Mouse (Mus musculus) C2C12 (cell line): Measurements from ENCODE around the gene Scmh1. TPM values are rescaled to one million over a fixed set of nuclear protein-coding genes. Genes with fewer than 3 reads are reported as not detected.
A peak's percentile ranks its signal among the peaks of the same experiment; 100 is the strongest.

Experiments
- H3K27me3 ChIP-seq: one replicate; pipeline ENCODE4 v1.6.1; 2011; ENCODE audit not compliant: control insufficient read depth, insufficient read depth, insufficient read length
- H3K36me3 ChIP-seq: one replicate; pipeline ENCODE4 v1.6.1; 2011; ENCODE audit not compliant: control insufficient read depth, insufficient read depth
- H3K4me3 ChIP-seq: one replicate; pipeline ENCODE4 v1.5.1; 2011; ENCODE audit warnings: mild to moderate bottlenecking, control low read depth; ENCODE audit not compliant: poor library complexity, insufficient read depth, severe bottlenecking
- H3K79me2 ChIP-seq: one replicate; pipeline ENCODE4 v1.6.1; 2011; ENCODE audit not compliant: control insufficient read depth, insufficient read depth
- H3K79me3 ChIP-seq: one replicate; pipeline ENCODE4 v1.6.1; 2011; ENCODE audit warnings: low read depth, control low read depth
- H3ac ChIP-seq: one replicate; pipeline ENCODE3; 2011; ENCODE audit warnings: low read depth; ENCODE audit not compliant: control insufficient read depth, insufficient read length
- CEBPB ChIP-seq: IDR thresholded peaks from one replicate; pipeline ENCODE4 v1.6.1; 2011; ENCODE audit warnings: low read depth, mild to moderate bottlenecking, control low read depth, moderate library complexity
- CTCF ChIP-seq: IDR thresholded peaks from one replicate; pipeline ENCODE4 v1.5.1; 2011; ENCODE audit not compliant: control insufficient read depth, insufficient read depth, insufficient read length
- FOSL1 ChIP-seq: IDR thresholded peaks from one replicate; pipeline ENCODE4 v1.8.0; 2011; ENCODE audit warnings: mild to moderate bottlenecking, low read length; ENCODE audit not compliant: poor library complexity, insufficient read depth, severe bottlenecking
- MAX ChIP-seq: IDR thresholded peaks from one replicate; pipeline ENCODE4 v1.6.1; 2011; ENCODE audit warnings: mild to moderate bottlenecking, control low read depth
- MYOD1 ChIP-seq: IDR thresholded peaks from one replicate; pipeline ENCODE4 v1.6.1; 2011; ENCODE audit warnings: low read depth; ENCODE audit not compliant: control insufficient read depth, insufficient read length
- MYOG ChIP-seq: IDR thresholded peaks from one replicate; pipeline ENCODE4 v1.6.1; 2011; ENCODE audit not compliant: control insufficient read depth, insufficient read length; ENCODE audit errors: extremely low read depth
- USF1 ChIP-seq: IDR thresholded peaks from one replicate; pipeline ENCODE4 v1.6.1; 2011; ENCODE audit warnings: low read depth, mild to moderate bottlenecking, control low read depth, moderate library complexity
- polyA plus RNA-seq: library from polyadenylated mRNA; unstranded; fragments of >200 nt; fragmentation: generic; extraction: Trizol; gene quantifications from one replicate; pipeline ENCODE4 v1.2.1, GENCODE M21; 2012; ENCODE audit warnings: missing spikeins

Scmh1 gene
- polyA plus RNA-seq, 1 experiment = 40.9 TPM

GRCm38 (mm10) chr4:120514366-120514765 is 109.3 kb downstream of the Scmh1 start:
- H3K79me2 ChIP-seq = peaks cover 19% of the 10 kb centered on the region
- H3K4me3 ChIP-seq = no peak overlapping the region
- no peak for TF ChIP-seq FOSL1
- TF ChIP-seq MAX = no peak
- no peak for TF ChIP-seq MYOG
- H3K79me3 ChIP-seq = peaks cover 8% of the 10 kb centered on the region
- H3K36me3 ChIP-seq = peaks cover 5% of the 10 kb centered on the region
- no peak overlapping the region for H3ac ChIP-seq
- H3K27me3 ChIP-seq = no peaks in the 10 kb centered on the region

GRCm38 (mm10) chr4:120516491-120516890 is 111.4 kb downstream of the Scmh1 start:
- no peak overlapping the region for H3ac ChIP-seq
- TF ChIP-seq MYOG (no peak), MYOD1 (no peak), CEBPB (no peak), MAX (no peak)
- H3K79me3 ChIP-seq = peaks cover 8% of the 10 kb centered on the region
- H3K79me2 ChIP-seq = peaks cover 37% of the 10 kb centered on the region
- H3K36me3 ChIP-seq = peaks cover 15% of the 10 kb centered on the region
- H3K27me3 ChIP-seq = no peaks in the 10 kb centered on the region
- no peak overlapping the region for H3K4me3 ChIP-seq

GRCm38 (mm10) chr4:120516907-120517306 is 111.8 kb downstream of the Scmh1 start:
- H3ac ChIP-seq = no peak overlapping the region
- no peak overlapping the region for H3K4me3 ChIP-seq
- peaks cover 18% of the 10 kb centered on the region for H3K36me3 ChIP-seq
- H3K79me3 ChIP-seq = peaks cover 8% of the 10 kb centered on the region
- peaks cover 37% of the 10 kb centered on the region for H3K79me2 ChIP-seq
- TF ChIP-seq MAX = no peak
- H3K27me3 ChIP-seq = no peaks in the 10 kb centered on the region

GRCm38 (mm10) chr4:120517335-120517734 is 112.3 kb downstream of the Scmh1 start:
- H3K4me3 ChIP-seq = peak overlapping the region; percentile 34
- H3K36me3 ChIP-seq = peaks cover 23% of the 10 kb centered on the region
- H3K79me2 ChIP-seq = peaks cover 37% of the 10 kb centered on the region
- H3K79me3 ChIP-seq = peaks cover 8% of the 10 kb centered on the region
- no peaks in the 10 kb centered on the region for H3K27me3 ChIP-seq
- TF ChIP-seq FOSL1 (no peak), MAX (peak; percentile 96), CEBPB (no peak), USF1 (peak; percentile 90), MYOG (no peak)
- peak overlapping the region; percentile 59 for H3ac ChIP-seq

GRCm38 (mm10) chr4:120521761-120522160 is 116.7 kb downstream of the Scmh1 start:
- Histone ChIP-seq H3K27me3 (no peaks in the 10 kb centered on the region), H3K4me3 (no peak overlapping the region), H3K79me2 (peaks cover 37% of the 10 kb centered on the region), H3ac (no peak overlapping the region), H3K79me3 (peaks cover 8% of the 10 kb centered on the region), H3K36me3 (peaks cover 64% of the 10 kb centered on the region)
- no peak for TF ChIP-seq MYOG
- TF ChIP-seq MAX = no peak
- TF ChIP-seq USF1 = no peak

GRCm38 (mm10) chr4:120522351-120522750 is 117.3 kb downstream of the Scmh1 start:
- Histone ChIP-seq H3K79me2 (peaks cover 37% of the 10 kb centered on the region), H3K27me3 (no peaks in the 10 kb centered on the region), H3K4me3 (no peak overlapping the region), H3K79me3 (peaks cover 8% of the 10 kb centered on the region), H3ac (no peak overlapping the region), H3K36me3 (peaks cover 66% of the 10 kb centered on the region)
- no peak for TF ChIP-seq USF1

GRCm38 (mm10) chr4:120523092-120523491 is 118.0 kb downstream of the Scmh1 start:
- TF ChIP-seq MAX (no peak), USF1 (no peak), FOSL1 (no peak), CEBPB (no peak), MYOD1 (no peak), MYOG (no peak), CTCF (no peak)
- peaks cover 67% of the 10 kb centered on the region for H3K36me3 ChIP-seq

More at GRCm38 (mm10) chr4:120523092-120523491, 118.0 kb downstream of the Scmh1 start:
- peaks cover 6% of the 10 kb centered on the region for H3K79me3 ChIP-seq
- H3ac ChIP-seq = no peak overlapping the region
- H3K27me3 ChIP-seq = no peaks in the 10 kb centered on the region
- H3K4me3 ChIP-seq = no peak overlapping the region
- peaks cover 30% of the 10 kb centered on the region for H3K79me2 ChIP-seq
